Mouse (Mus musculus): Measurements from ENCODE around the gene Olfr1. TPM values are rescaled to one million over a fixed set of nuclear protein-coding genes. Genes with fewer than 3 reads are reported as not detected.

Olfr1 gene
- not detected in 2 replicates for polyA plus RNA-seq (2016; fragmentation: Nextera tagmentation; extraction: Ambion mirVana)

- Histone ChIP-seq H3K27me3 (no peaks in the 10 kb centered on the region), H3K4me3 (replicated peaks) (no peak within 1 kb of the TSS), H3K36me3 (replicated peaks) (no peaks in the 10 kb centered on the region), H3K4me2 (no peak within 1 kb of the TSS), H3K9me3 (no peaks in the 10 kb centered on the region), H3K27ac (no peak within 1 kb of the TSS), H3K9ac (no peak within 1 kb of the TSS), H3K4me1 (no peaks in the 10 kb centered on the region)
- ATAC-seq (ENCODE audit: low FRiP score): no peak
These were observed at the start of gene Olfr1 for GRCm38 (mm10) chr11:73399514-73399913. Gene Olfr1, minus strand, starts transcription at chr11:73399614.

- no peak for ATAC-seq (ENCODE audit: low FRiP score)
- H3K4me3 ChIP-seq (replicated peaks): no peak within 1 kb of the TSS
- 94% methylated on average over 1 of the region's 1 CpGs for WGBS
- no peaks in the 10 kb centered on the region for H3K27me3 ChIP-seq
- no peaks in the 10 kb centered on the region for H3K36me3 ChIP-seq (replicated peaks)
- H3K9ac ChIP-seq: no peak within 1 kb of the TSS
- no peak within 1 kb of the TSS for H3K4me2 ChIP-seq
- no peaks in the 10 kb centered on the region for H3K4me1 ChIP-seq
- no peak within 1 kb of the TSS for H3K27ac ChIP-seq
- peaks cover 17% of the 10 kb centered on the region for H3K9me3 ChIP-seq
These were observed 29.0 kb upstream of the Olfr1 start, which contains the start of gene Olfr378 for GRCm38 (mm10) chr11:73428377-73428776. Gene Olfr378, minus strand, starts transcription at chr11:73428477.

GRCm38 (mm10) chr11:73395374-73395773 lies 4.0 kb downstream of the Olfr1 start:
- no peaks in the 10 kb centered on the region for H3K4me1 ChIP-seq
- WGBS: 74% methylated on average over 4 of the region's 4 CpGs
- ATAC-seq (ENCODE audit: low FRiP score): no peak

DNA sequence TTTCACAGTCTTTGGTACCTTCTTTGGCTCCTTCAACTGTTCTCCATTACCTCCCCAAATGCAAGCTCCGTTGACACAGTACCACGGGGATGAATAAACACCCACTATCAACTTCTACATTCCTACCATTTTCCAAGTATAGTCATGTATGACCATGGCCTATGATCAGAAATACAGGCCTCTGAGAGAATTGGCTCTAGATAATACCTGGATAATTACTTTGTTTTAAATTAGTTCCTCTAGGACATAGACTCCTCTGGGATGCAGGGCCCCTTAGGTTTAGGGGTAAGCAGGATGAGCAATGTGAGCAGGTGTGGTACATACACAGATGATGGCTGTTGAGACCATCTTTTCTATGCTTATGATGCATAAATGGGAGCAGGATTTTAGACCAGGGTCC lies 28.5 kb downstream of the Olfr1 start, which contains the start of gene Olfr376:
TSS of gene Olfr376 (plus strand) at position 301 of the 400 bp plus-strand sequence.
- WGBS: 92% methylated on average over 2 of the region's 2 CpGs
- Histone ChIP-seq H3K4me1 (no peaks in the 10 kb centered on the region), H3K27me3 (no peaks in the 10 kb centered on the region), H3K9ac (no peak within 1 kb of the TSS), H3K9me3 (0 out of 2 replicates have a peak, but pooled peaks cover 5% of the 10 kb centered on the region), H3K27ac (no peak within 1 kb of the TSS), H3K36me3 (replicated peaks) (no peaks in the 10 kb centered on the region), H3K4me2 (no peak within 1 kb of the TSS), H3K4me3 (replicated peaks) (no peak within 1 kb of the TSS)
- no peak for ATAC-seq (ENCODE audit: low FRiP score)

More at GRCm38 (mm10) chr11:73395374-73395773, 4.0 kb downstream of the Olfr1 start:
- H3K36me3 ChIP-seq (replicated peaks): no peaks in the 10 kb centered on the region
- no peak overlapping the region for H3K4me3 ChIP-seq (replicated peaks)
- H3K9me3 ChIP-seq: 0 out of 2 replicates have a peak, but pooled peaks cover 2% of the 10 kb centered on the region
- H3K9ac ChIP-seq: no peak overlapping the region
- no peaks in the 10 kb centered on the region for H3K27me3 ChIP-seq
- no peak overlapping the region for H3K27ac ChIP-seq
- no peak overlapping the region for H3K4me2 ChIP-seq

DNA sequence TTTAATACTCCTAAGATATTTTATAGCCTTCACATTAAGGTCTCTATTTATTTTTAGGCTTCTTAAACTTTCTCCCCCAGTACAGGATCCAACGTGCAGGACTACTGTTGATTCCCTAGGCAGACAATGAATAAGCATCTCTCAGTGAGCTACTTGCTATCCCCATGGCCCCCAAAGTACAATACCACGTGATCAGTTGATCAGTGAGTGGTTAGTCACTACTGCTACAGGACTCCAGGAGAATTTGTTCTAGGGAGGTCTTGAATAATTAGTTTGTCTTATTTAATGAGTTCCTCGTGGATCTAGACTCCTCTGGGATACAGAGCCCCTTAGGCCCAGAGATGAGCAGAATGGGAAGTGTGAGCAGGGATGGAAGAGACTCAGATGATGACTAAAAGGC lies 48.9 kb downstream of the Olfr1 start, which contains the start of gene Olfr20:
TSS of gene Olfr20 (plus strand) at position 301 of the 400 bp plus-strand sequence.
- H3K9ac ChIP-seq: no peak within 1 kb of the TSS
- WGBS: 43% methylated on average over 3 of the region's 3 CpGs
- ATAC-seq (ENCODE audit: low FRiP score): no peak
- H3K4me3 ChIP-seq (replicated peaks): no peak within 1 kb of the TSS
- H3K9me3 ChIP-seq: no peaks in the 10 kb centered on the region
- no peaks in the 10 kb centered on the region for H3K4me1 ChIP-seq
- H3K27me3 ChIP-seq: no peaks in the 10 kb centered on the region
- no peak within 1 kb of the TSS for H3K4me2 ChIP-seq
- no peak within 1 kb of the TSS for H3K27ac ChIP-seq
- H3K36me3 ChIP-seq (replicated peaks): no peaks in the 10 kb centered on the region

Other genes with a start within 250 kb of the Olfr1 start
- 0.27 and 0.42 TPM in 2 replicates for gene P2rx5, start 239.2 kb downstream of the Olfr1 start, polyA plus RNA-seq (2016; fragmentation: Nextera tagmentation; extraction: Ambion mirVana)
- 123 and 129 TPM in 2 replicates for gene Emc6, start 222.6 kb downstream of the Olfr1 start, polyA plus RNA-seq (2016; fragmentation: Nextera tagmentation; extraction: Ambion mirVana)
- 158 and 163 TPM in 2 replicates for gene Tax1bp3, start 222.5 kb downstream of the Olfr1 start, polyA plus RNA-seq (2016; fragmentation: Nextera tagmentation; extraction: Ambion mirVana)
- gene Ctns, start 200.6 kb downstream of the Olfr1 start, polyA plus RNA-seq (2016; fragmentation: Nextera tagmentation; extraction: Ambion mirVana): 19.0 and 19.2 TPM in 2 replicates
- gene Shpk, start 200.2 kb downstream of the Olfr1 start, polyA plus RNA-seq (2016; fragmentation: Nextera tagmentation; extraction: Ambion mirVana): 1.1 and 1.2 TPM in 2 replicates
- not detected in 2 replicates for gene Trpv1, start 165.3 kb downstream of the Olfr1 start, polyA plus RNA-seq (2016; fragmentation: Nextera tagmentation; extraction: Ambion mirVana)
- gene Trpv3, start 132.2 kb downstream of the Olfr1 start, polyA plus RNA-seq (2016; fragmentation: Nextera tagmentation; extraction: Ambion mirVana): 0.04 TPM in 1 of 2 replicates, not detected in the other
- 0.33 TPM in 1 of 2 replicates, not detected in the other for gene Aspa, start 70.0 kb downstream of the Olfr1 start, polyA plus RNA-seq (2016; fragmentation: Nextera tagmentation; extraction: Ambion mirVana)
- not detected in 2 replicates for gene Gm49340, start 69.9 kb downstream of the Olfr1 start, polyA plus RNA-seq (2016; fragmentation: Nextera tagmentation; extraction: Ambion mirVana)
- not detected in 2 replicates for gene Spata22, start 69.9 kb downstream of the Olfr1 start, polyA plus RNA-seq (2016; fragmentation: Nextera tagmentation; extraction: Ambion mirVana)
- 0.24 TPM in 1 of 2 replicates, not detected in the other for gene Olfr20, start 48.8 kb downstream of the Olfr1 start, polyA plus RNA-seq (2016; fragmentation: Nextera tagmentation; extraction: Ambion mirVana)
- gene Olfr376, start 28.4 kb downstream of the Olfr1 start, polyA plus RNA-seq (2016; fragmentation: Nextera tagmentation; extraction: Ambion mirVana): not detected in 2 replicates
- gene Olfr378, start 28.9 kb upstream of the Olfr1 start, polyA plus RNA-seq (2016; fragmentation: Nextera tagmentation; extraction: Ambion mirVana): not detected in 2 replicates
- not detected in 2 replicates for gene Olfr380, start 57.9 kb upstream of the Olfr1 start, polyA plus RNA-seq (2016; fragmentation: Nextera tagmentation; extraction: Ambion mirVana)
- not detected in 2 replicates for gene Olfr381, start 92.0 kb upstream of the Olfr1 start, polyA plus RNA-seq (2016; fragmentation: Nextera tagmentation; extraction: Ambion mirVana)
- not detected in 2 replicates for gene Olfr382, start 117.6 kb upstream of the Olfr1 start, polyA plus RNA-seq (2016; fragmentation: Nextera tagmentation; extraction: Ambion mirVana)
- not detected in 2 replicates for gene Olfr385, start 193.4 kb upstream of the Olfr1 start, polyA plus RNA-seq (2016; fragmentation: Nextera tagmentation; extraction: Ambion mirVana)
- gene Olfr384, start 199.0 kb upstream of the Olfr1 start, polyA plus RNA-seq (2016; fragmentation: Nextera tagmentation; extraction: Ambion mirVana): not detected in 2 replicates